Mouse (Mus musculus) heart, postnatal 0 days (tissue): ENCODE measurements at regions not wholly inside any gene's neighbourhood (a gene's known extent, or its start where the extent isn't known, plus 50 kb on each side); places are given as distances from the start of the nearest gene placed in this dataset.
A peak's percentile ranks its signal among the peaks of the same experiment; 100 is the strongest.

Experiments
- ATAC-seq: fragments of 200-750 bp; cut with Nextera tagmentation; 2 replicates; pipeline ENCODE4 v1.8.0; 2017; ENCODE audit warnings: low read depth, moderate number of reproducible peaks, moderate library complexity; ENCODE audit not compliant: insufficient read depth
- DNase-seq: peaks from one replicate; pipeline ENCODE4 v3.0.0-alpha.2; 2016; ENCODE audit warnings: low spot score
- H3K27ac ChIP-seq: fragments of 300-500 bp; sonication (generic); 2 replicates; pipeline ENCODE4 v1.5.1; 2014; ENCODE audit warnings: low read depth, mild to moderate bottlenecking
- H3K27me3 ChIP-seq: fragments of 300-500 bp; sonication (generic); 2 replicates; pipeline ENCODE4 v1.6.1; 2014; ENCODE audit warnings: low read length, mixed read lengths; ENCODE audit not compliant: control insufficient read depth, insufficient read depth
- H3K36me3 ChIP-seq: fragments of 300-500 bp; sonication (generic); replicated peaks from 2 replicates; pipeline ENCODE4 v1.6.1; 2014; ENCODE audit warnings: low read length, mixed read lengths; ENCODE audit not compliant: control insufficient read depth, insufficient read depth
- H3K4me1 ChIP-seq: fragments of 300-500 bp; sonication (generic); 2 replicates; pipeline ENCODE4 v1.6.1; 2014; ENCODE audit warnings: antibody characterized with exemption; ENCODE audit not compliant: control insufficient read depth, insufficient read depth
- H3K4me2 ChIP-seq: fragments of 300-500 bp; sonication (generic); 2 replicates; pipeline ENCODE4 v1.6.1; 2014; ENCODE audit warnings: low read depth, mild to moderate bottlenecking, low read length, moderate library complexity
- H3K4me3 ChIP-seq: fragments of 300-500 bp; sonication (generic); 2 replicates; pipeline ENCODE4 v1.5.1; 2014; ENCODE audit warnings: low read depth, low read length
- H3K9ac ChIP-seq: fragments of 300-500 bp; sonication (generic); replicated peaks from 2 replicates; pipeline ENCODE4 v1.6.1; 2014; ENCODE audit warnings: low read depth, low read length, mixed read lengths
- H3K9me3 ChIP-seq: fragments of 300-500 bp; sonication (generic); replicated peaks from 2 replicates; pipeline ENCODE4 v1.6.1; 2016; ENCODE audit warnings: low read length; ENCODE audit not compliant: control insufficient read depth
- CTCF ChIP-seq: IDR thresholded peaks from 2 replicates; pipeline ENCODE4 v1.5.1; 2016; ENCODE audit warnings: antibody characterized with exemption, control low read depth, low read depth
- EP300 ChIP-seq: IDR thresholded peaks from 2 replicates; pipeline ENCODE4 v1.6.1; 2016; ENCODE audit warnings: antibody characterized with exemption, low read depth
- WGBS: fragments of 180-500 bp; shearing (Covaris S2); extraction: QIAGEN DNeasy Blood & Tissue Kit; methylation state at CpG from one replicate; pipeline ENCODE4 v1.1.7; 2014; 5-methylcytosine and 5-hydroxymethylcytosine counted together

DNA sequence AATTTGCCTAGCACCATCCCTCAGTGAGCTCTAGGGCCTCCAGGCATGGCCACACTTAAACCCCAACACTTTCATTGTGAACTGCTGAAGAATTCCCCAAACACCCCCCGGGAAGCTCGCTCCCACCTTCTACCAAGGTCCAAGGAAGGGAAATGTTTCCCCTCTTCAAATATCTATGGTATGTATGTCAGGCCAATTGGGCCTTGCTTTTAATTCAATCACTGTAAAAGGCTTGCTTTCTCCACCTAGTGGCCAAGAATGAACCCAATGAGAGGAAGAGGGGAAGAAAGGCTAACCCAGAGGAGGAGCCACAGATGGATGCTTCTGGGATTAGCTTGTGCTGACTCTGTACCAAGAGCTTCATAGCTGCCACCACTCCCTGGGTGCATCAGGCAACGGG lies 336.3 kb upstream of the Tgfbr2 start:
- 50% methylated on average over 3 of the region's 3 CpGs for WGBS
- ATAC-seq, result no peak

DNA sequence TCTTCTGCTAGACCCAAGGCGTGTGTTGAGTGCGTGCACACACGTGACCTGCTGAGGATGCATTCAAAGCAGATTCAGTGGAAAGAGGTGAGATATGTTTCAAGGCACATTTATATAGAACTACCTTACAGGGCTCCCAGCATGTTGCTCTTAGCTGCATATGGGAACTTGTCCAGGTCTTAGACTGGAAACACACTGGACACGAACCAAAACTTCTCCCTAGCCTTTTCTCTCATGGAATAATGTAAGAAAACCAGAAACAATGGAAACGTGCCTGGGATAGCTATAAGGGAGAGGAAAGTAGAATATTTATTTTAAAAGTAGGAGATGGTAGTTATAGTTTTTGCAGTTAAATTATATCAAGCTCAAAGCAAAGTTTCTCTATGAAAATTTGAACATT lies 332.6 kb upstream of the Tgfbr2 start:
- Histone ChIP-seq H3K27ac (no peak overlapping the region), H3K4me2 (no peak overlapping the region), H3K4me3 (no peak overlapping the region), H3K36me3 (no peaks in the 10 kb centered on the region), H3K4me1 (no peaks in the 10 kb centered on the region), H3K27me3 (no peaks in the 10 kb centered on the region), H3K9ac (no peak overlapping the region), H3K9me3 (no peaks in the 10 kb centered on the region)
- DNase-seq, result no peak
- no peak for ATAC-seq
- TF ChIP-seq EP300, result no peak
- TF ChIP-seq CTCF, result no peak
- WGBS, result 81% methylated on average over 5 of the region's 5 CpGs

More for the DNA sequence above, 336.3 kb upstream of the Tgfbr2 start:
- Histone ChIP-seq H3K4me1 (no peaks in the 10 kb centered on the region), H3K36me3 (no peaks in the 10 kb centered on the region), H3K4me3 (no peak overlapping the region), H3K4me2 (no peak overlapping the region), H3K9me3 (no peaks in the 10 kb centered on the region), H3K9ac (no peak overlapping the region), H3K27me3 (no peaks in the 10 kb centered on the region), H3K27ac (no peak overlapping the region)
- peak; percentile 22 for DNase-seq
- peak; percentile 65 for TF ChIP-seq CTCF
- no peak for TF ChIP-seq EP300

DNA sequence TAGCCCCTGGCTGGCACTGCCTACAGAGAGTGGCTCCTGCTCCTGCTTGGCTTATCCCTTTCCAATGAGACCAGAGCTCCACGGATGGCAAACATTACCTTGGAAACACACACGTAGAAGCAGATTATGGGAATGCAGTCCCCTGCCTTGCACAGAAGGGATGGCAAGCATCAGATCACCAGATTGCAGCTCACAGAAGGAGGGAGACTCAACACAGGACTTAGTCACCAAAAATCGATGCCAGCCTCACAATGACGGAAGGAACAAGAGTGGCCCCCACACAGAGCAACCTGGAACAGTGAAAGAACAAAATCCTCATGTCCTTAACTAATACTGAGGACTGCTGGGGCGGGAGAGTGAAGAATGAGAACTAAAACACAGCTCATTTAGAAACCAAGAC lies 327.7 kb upstream of the Tgfbr2 start:
- ATAC-seq (no peak), DNase-seq (no peak)
- Histone ChIP-seq H3K36me3 (no peaks in the 10 kb centered on the region), H3K9me3 (no peaks in the 10 kb centered on the region), H3K4me3 (no peak overlapping the region), H3K9ac (no peak overlapping the region), H3K27ac (no peak overlapping the region), H3K4me1 (no peaks in the 10 kb centered on the region), H3K4me2 (no peak overlapping the region), H3K27me3 (no peaks in the 10 kb centered on the region)
- 68% methylated on average over 5 of the region's 5 CpGs for WGBS
- TF ChIP-seq EP300, result no peak
- no peak for TF ChIP-seq CTCF

DNA sequence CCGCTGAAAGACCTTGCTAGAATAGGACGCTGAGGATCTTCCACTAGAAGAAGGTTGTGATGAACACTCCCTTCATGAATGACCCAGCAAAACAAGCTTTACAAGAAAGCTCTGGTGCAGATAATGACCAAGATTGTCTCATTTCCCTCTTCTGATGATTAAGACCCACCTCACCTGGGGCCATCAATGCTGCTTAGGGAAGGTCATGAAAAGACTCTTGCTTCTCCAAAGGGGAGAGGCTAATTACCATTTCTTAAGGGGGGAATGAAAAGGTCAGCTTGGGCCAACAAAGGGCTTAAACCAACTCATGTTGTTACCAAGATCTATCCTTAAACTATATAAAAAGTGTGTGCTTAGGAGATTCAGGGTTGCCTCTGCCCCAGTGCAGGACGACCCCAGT lies 325.8 kb upstream of the Tgfbr2 start:
- DNase-seq, result no peak
- H3K36me3 ChIP-seq, result no peaks in the 10 kb centered on the region
- H3K4me3 ChIP-seq, result no peak overlapping the region
- H3K27ac ChIP-seq, result no peak overlapping the region
- H3K27me3 ChIP-seq, result no peaks in the 10 kb centered on the region
- no peak overlapping the region for H3K9ac ChIP-seq
- H3K4me1 ChIP-seq, result no peaks in the 10 kb centered on the region
- TF ChIP-seq EP300, result no peak
- no peak for TF ChIP-seq CTCF
- H3K9me3 ChIP-seq, result no peaks in the 10 kb centered on the region
- WGBS, result 81% methylated on average over 3 of the region's 3 CpGs
- H3K4me2 ChIP-seq, result no peak overlapping the region
- no peak for ATAC-seq

DNA sequence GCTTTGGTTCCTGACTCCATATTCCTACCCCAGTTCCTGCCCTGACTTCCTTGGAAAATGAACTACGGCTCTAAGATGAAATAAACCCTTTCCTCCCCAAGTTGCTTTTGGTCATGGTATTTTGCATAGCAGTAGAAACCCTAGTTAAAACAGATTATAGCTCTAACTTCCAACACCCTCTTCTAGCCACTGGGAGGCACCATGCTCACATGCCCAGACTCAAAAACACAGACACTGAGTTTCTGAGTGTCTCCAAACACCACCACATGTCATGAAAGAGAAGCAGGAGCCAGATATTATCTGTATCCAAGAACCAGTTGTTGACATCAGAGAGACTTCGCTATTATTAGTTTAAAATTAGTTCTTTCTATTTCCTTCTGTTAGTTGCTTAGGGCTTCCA lies 316.1 kb upstream of the Tgfbr2 start:
- WGBS, result 85% methylated on average over 2 of the region's 2 CpGs
- DNase-seq, result no peak
- no peak overlapping the region for H3K4me3 ChIP-seq
- no peaks in the 10 kb centered on the region for H3K36me3 ChIP-seq
- H3K4me1 ChIP-seq, result no peaks in the 10 kb centered on the region
- no peaks in the 10 kb centered on the region for H3K27me3 ChIP-seq
- no peak overlapping the region for H3K4me2 ChIP-seq
- H3K9ac ChIP-seq, result no peak overlapping the region
- no peak for ATAC-seq
- TF ChIP-seq CTCF, result peak; percentile 13; the same call in 1 of the 2 replicates
- TF ChIP-seq EP300, result no peak
- no peak overlapping the region for H3K27ac ChIP-seq
- peaks cover 13% of the 10 kb centered on the region for H3K9me3 ChIP-seq

DNA sequence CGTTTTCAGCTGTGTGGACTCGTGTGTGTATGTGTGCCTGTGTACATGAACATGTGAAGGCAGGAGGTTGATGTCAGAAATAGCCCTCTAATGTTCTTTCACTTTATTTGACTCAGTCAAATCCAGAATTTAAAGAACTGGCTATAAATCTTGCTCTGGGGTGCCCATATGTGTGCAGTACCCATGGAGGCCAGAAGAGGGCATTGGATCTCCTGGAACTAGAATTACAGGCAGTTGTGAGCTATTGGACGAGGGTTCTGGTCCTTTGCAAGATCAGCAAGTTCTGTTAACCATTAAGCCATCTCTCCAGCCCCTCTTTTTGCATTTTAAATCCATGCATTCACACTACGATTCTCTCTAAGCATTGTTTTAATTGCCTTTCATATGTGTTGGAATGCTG lies 314.6 kb upstream of the Tgfbr2 start:
- WGBS, result 83% methylated on average over 4 of the region's 4 CpGs

More for the DNA sequence above, 314.6 kb upstream of the Tgfbr2 start:
- Histone ChIP-seq H3K9me3 (peaks cover 13% of the 10 kb centered on the region), H3K4me1 (no peaks in the 10 kb centered on the region), H3K9ac (no peak overlapping the region), H3K27me3 (no peaks in the 10 kb centered on the region), H3K4me3 (no peak overlapping the region), H3K4me2 (no peak overlapping the region), H3K27ac (no peak overlapping the region), H3K36me3 (no peaks in the 10 kb centered on the region)
- no peak for TF ChIP-seq EP300
- peak; percentile 43 for TF ChIP-seq CTCF
- DNase-seq, result no peak
- no peak for ATAC-seq
